Mouse (Mus musculus) kidney, postnatal 10 days (tissue): ENCODE data around the gene 4930524N10Rik.

Experiments used
- DNase-seq: peaks from one replicate; pipeline ENCODE4 v3.0.0; 2021; ENCODE audit warnings: mixed read lengths

Gene 4930524N10Rik

DNA sequence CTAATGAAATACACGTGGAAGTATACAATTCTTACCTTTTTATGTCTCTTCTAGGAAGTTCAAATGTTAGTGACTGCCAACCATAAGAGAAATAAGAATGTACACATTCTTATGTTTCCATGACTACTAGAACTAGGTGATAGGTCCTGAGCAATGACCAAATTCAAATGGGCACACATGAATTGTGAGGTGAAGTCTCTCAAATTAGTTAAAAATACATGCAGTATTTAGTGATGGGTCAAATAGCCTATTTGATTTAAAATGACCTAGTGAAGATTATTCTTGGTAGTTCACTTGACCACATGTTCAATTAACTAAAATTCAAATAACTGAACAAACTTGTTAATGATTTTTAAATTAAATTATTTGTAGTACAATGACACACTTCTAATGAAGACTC lies at the start of gene 4930524N10Rik:
TSS of gene 4930524N10Rik (minus strand) at position 101 of the 400 bp plus-strand sequence.
- DNase-seq, result no peak

DNA sequence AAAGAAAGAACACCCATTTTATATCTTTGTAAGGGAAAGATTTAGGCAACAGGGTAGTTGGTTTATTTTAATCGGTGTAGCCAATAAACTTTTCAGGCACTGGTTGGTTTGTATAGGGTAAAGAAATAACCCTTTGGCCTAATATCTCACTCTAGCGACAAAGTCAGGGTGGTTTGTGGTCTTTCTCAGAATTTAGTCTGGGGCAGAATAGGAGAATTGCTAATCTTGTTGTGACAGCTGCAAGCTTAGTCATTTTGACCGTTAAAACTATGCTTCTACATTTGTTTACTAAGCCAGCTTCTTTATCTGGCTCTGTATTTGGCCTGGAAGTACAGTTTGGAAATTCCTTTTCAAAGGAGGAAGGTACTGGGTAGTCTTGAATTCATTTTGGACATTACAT lies 6.8 kb upstream of the 4930524N10Rik start:
- no peak for DNase-seq

- no peak for DNase-seq
These were observed 6.3 kb upstream of the 4930524N10Rik start for GRCm38 (mm10) chrX:154349302-154350041.

- no peak for DNase-seq
These were observed 4.7 kb upstream of the 4930524N10Rik start for GRCm38 (mm10) chrX:154347933-154348332.
